Mouse (Mus musculus): Measurements from ENCODE around the gene Brwd1. TPM values are rescaled to one million over a fixed set of nuclear protein-coding genes. Genes with fewer than 3 reads are reported as not detected.
"Not testable (repeated sequence)": the region's sequence is repeated elsewhere in the genome, so short reads cannot be mapped to it uniquely, and the experiment has no call there.

The Brwd1 gene
- total RNA-seq, 2 experiments from 2014 or later: 93.1 to 93.7 TPM

- no peak for DNase-seq
- intact Hi-C loops (cut with DNase I): no loop called here
Measured at GRCm38 (mm10) chr16:95992596-95992995, 89.7 kb downstream of the Brwd1 start.

- intact Hi-C loops (cut with DNase I): no loop called here
- peak in 1 of 2 experiments; percentile 6 for DNase-seq
Measured at GRCm38 (mm10) chr16:95991122-95991900, 91.0 kb downstream of the Brwd1 start.

- intact Hi-C loops (cut with DNase I): no loop called here
- DNase-seq: peak; percentile 99
Measured at GRCm38 (mm10) chr16:95990462-95991121, 91.7 kb downstream of the Brwd1 start, which contains the start of gene Psmg1. Gene Psmg1 (minus strand): TSS chr16:95990960.

GRCm38 (mm10) chr16:95984911-95985310, 97.4 kb downstream of the Brwd1 start:
- intact Hi-C loops (cut with DNase I): no loop called here
- DNase-seq: no peak

DNA sequence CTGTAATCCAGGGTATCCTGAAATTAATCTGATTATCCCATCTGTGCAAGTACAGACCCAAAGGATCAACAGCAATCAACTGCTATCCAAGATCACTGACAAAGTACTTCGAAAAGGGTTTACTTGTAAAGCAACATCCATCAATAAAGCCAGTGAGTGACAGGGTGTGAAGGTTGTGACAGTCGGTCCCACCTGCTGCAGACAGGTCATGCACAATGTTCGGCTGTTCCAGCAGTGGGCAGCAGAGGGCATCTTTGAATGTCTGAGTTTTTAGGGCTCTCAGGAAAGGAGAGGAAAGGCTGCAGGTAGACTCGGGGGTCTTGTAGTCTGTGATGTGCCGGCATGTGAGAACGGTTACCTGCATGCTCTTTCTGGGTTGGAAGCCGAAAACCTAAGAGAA, 98.7 kb downstream of the Brwd1 start:
- intact Hi-C loops (cut with DNase I): no loop called here

DNA sequence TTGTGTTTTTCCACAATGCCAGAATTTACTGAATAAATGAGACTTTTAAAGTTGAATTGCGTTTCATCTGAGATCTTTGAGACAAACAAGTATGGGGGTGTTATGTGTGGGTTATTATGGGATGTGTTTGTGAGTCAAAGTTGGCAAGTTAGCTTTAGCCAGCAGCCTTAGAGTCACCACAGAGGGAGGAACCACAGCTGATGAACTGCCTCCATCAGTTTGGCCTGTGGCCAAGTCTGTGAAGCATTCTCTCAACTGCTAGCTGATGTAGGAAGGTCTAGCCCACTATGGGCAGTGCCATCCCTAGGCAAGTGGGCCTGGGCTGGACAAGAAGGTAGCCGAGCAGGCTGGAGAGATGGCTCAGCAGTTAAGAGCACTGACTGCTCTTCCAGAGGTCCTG, 111.5 kb downstream of the Brwd1 start:
- intact Hi-C loops (cut with DNase I): no loop called here
- no peak for DNase-seq

More for the DNA sequence above, 98.7 kb downstream of the Brwd1 start:
- no peak for DNase-seq

GRCm38 (mm10) chr16:95967455-95967854, 114.9 kb downstream of the Brwd1 start:
- no peak for DNase-seq
- intact Hi-C loops (cut with DNase I): loop anchor here (10.0 kb wide), 1 partner anchor 773 kb away; no protein-coding TSS in a partner anchor

DNA sequence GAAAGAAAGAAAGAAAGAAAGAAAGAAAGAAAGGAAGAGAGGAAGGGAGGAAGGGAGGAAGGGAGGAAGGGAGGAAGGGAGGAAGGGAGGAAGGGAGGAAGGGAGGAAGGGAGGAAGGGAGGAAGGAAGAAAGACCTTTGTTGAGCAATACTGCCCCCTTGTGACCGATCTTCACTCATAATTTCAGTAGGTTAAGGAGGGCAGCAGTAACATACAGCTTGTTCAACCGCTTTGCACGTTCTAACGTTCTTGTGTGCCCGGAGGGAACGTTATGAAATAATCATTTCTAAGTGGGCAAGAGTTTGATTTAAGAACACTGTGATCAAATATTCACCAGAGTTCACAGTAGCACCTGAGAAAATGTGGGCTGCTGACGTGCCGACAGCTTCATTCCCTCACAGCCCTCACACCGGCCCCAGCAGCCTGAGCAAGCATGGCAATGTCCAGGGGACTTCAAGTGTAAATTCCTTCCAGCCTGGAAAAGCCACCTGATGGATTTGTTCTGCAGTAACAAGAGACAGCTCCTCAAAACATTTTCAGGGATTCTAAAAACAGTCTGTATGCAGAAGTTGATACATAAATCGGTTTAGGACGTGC, 117.8 kb downstream of the Brwd1 start:
- intact Hi-C loops (cut with DNase I): loop anchor here (2.0 to 10.0 kb wide), 4 partner anchors 317 to 770 kb away; no protein-coding TSS in a partner anchor

GRCm38 (mm10) chr16:95961484-95961883, 120.8 kb downstream of the Brwd1 start:
- not testable (repeated sequence) for DNase-seq
- intact Hi-C loops (cut with DNase I): loop anchor here (5.0 to 10.0 kb wide), 3 partner anchors 314 to 767 kb away; no protein-coding TSS in a partner anchor

More for the DNA sequence above, 117.8 kb downstream of the Brwd1 start:
- peak; percentile 31 to 69 for DNase-seq

- intact Hi-C loops (cut with DNase I): loop anchor here (5.0 to 10.0 kb wide), 3 partner anchors 313 to 766 kb away; no protein-coding TSS in a partner anchor
- DNase-seq: not testable (repeated sequence)
Measured at GRCm38 (mm10) chr16:95960689-95961088, 121.6 kb downstream of the Brwd1 start.

- no peak for DNase-seq
- intact Hi-C loops (cut with DNase I): no loop called here
Measured at GRCm38 (mm10) chr16:95958080-95958479, 124.2 kb downstream of the Brwd1 start.

DNA sequence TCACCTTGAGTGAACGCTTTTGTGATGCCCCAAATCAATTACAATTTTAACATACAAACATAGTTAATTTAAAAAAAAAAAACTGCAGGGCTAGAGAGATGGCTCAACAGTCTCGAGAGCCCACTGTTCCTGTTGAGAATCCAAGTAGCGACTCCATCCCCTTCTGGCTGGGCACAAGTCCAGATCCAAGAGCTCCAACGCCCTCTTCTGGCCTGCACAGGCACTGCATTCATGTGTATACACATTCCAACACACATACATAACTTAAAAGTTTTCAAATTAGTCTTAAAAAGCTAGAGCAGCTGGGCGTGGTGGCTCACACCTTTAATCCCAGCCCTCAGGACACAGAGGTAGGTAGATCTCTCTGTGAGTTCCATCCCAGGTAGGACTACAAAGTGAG, 125.7 kb downstream of the Brwd1 start:
- intact Hi-C loops (cut with DNase I): no loop called here
- no peak for DNase-seq

GRCm38 (mm10) chr16:95955716-95956346, 126.5 kb downstream of the Brwd1 start:
- intact Hi-C loops (cut with DNase I): no loop called here
- DNase-seq: no peak

DNA sequence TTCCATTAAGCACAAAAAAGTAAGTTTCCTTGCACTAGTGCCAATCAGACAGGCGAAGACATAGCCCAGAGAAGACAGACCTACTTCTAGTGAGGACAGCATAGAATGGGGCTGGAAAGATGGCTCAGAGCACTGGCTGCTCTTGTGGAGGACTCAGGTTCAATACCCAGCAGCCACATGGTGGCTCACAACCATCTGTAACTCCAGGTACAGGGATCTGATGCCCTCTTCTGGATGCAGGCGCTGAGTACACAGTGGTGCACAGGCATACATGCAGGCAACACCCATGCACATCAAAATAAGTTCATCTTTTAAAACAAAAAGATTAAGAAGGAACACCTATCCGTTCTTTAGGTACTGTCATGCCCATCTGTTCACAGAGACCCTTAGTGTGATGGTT, 128.0 kb downstream of the Brwd1 start:
- DNase-seq: no peak
- intact Hi-C loops (cut with DNase I): no loop called here

- DNase-seq: no peak
- intact Hi-C loops (cut with DNase I): no loop called here
Measured at GRCm38 (mm10) chr16:95953159-95953650, 129.1 kb downstream of the Brwd1 start.

GRCm38 (mm10) chr16:95951471-95951870, 130.9 kb downstream of the Brwd1 start:
- no peak for DNase-seq
- intact Hi-C loops (cut with DNase I): no loop called here

DNA sequence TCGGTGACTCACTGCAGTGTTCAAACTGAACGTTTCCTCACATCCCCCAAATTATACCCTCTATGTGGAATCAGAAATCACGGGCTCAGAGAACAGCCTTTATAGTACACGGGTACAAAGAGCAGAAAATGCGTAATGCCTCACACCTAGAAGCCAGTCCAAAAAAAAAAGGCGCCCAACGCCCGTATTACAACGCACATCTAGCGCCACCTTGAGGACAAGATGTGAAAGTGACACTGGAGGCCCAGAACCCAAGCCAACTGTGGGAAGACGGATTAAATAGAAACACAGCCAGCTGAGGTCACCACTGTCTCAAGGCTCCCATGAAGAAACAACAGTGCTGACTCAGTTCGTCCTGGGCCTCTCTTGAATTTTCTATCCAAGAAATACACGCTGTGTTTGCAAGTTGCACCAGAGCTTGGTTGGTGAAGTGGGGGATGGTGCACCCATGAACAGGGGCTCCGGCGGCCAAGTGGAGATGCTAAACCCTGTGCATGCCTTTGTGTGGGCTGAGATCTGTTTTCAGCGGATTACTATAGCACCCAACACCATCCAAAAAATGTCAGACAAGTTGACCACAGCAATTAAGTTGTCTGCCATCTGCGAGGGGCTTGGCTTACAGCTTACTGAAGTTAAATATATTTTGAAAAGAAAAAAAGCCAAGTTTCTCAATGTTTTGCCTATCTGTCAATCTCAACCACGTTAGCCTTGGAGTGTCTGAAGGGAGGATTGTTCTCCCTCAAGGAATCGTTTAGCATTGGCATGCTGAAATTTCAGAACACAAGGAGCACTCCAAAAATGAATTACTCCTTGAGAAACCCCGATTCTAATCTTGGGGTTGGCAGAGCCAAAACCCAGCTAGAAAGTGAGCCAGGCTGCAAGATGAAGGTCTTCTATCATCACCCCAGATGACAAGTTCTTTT, 136.7 kb downstream of the Brwd1 start:
- intact Hi-C loops (cut with DNase I): loop anchor here (1.0 to 2.0 kb wide), 4 partner anchors 85 to 595 kb away; no protein-coding TSS in a partner anchor
- DNase-seq: peak; percentile 71 to 83

- intact Hi-C loops (cut with DNase I): no loop called here
- no peak for DNase-seq
Measured at GRCm38 (mm10) chr16:95943186-95943585, 139.1 kb downstream of the Brwd1 start.
